Mouse (Mus musculus): ENCODE data around the gene Ptprh. TPM values are rescaled to one million over a fixed set of nuclear protein-coding genes. Genes with fewer than 3 reads are reported as not detected.

The Ptprh gene
- polyA plus RNA-seq, 1 experiment from 2014 or later: not detected

GRCm38 (mm10) chr7:4508739-4509116, 95.1 kb downstream of the Ptprh start:
- ATAC-seq (replicated peaks; ENCODE audit: insufficient number of reproducible peaks, insufficient read depth, low FRiP score, low read depth): no peak
- WGBS: 75% methylated on average over 8 of the region's 8 CpGs
- Histone ChIP-seq H3K9ac (no peak overlapping the region), H3K4me1 (replicated peaks) (peaks cover 53% of the 10 kb centered on the region), H3K36me3 (no peaks in the 10 kb centered on the region), H3K27me3 (no peaks in the 10 kb centered on the region), H3K4me3 (no peak overlapping the region), H3K9me3 (replicated peaks) (no peaks in the 10 kb centered on the region), H3K4me2 (no peak overlapping the region), H3K27ac (no peak overlapping the region)

- H3K4me3 ChIP-seq: no peak overlapping the region
- WGBS: 63% methylated on average over 32 of the region's 32 CpGs
- no peaks in the 10 kb centered on the region for H3K9me3 ChIP-seq (replicated peaks)
- no peak overlapping the region for H3K27ac ChIP-seq
- no peaks in the 10 kb centered on the region for H3K27me3 ChIP-seq
- ATAC-seq (replicated peaks; ENCODE audit: insufficient number of reproducible peaks, insufficient read depth, low FRiP score, low read depth): no peak
- H3K9ac ChIP-seq: no peak overlapping the region
- no peaks in the 10 kb centered on the region for H3K36me3 ChIP-seq
- H3K4me2 ChIP-seq: no peak overlapping the region
- peaks cover 48% of the 10 kb centered on the region for H3K4me1 ChIP-seq (replicated peaks)
These were observed 95.6 kb downstream of the Ptprh start for GRCm38 (mm10) chr7:4508062-4508738.

GRCm38 (mm10) chr7:4507220-4507619, 96.6 kb downstream of the Ptprh start:
- no peaks in the 10 kb centered on the region for H3K9me3 ChIP-seq (replicated peaks)
- no peak overlapping the region for H3K4me3 ChIP-seq
- H3K36me3 ChIP-seq: no peaks in the 10 kb centered on the region
- no peak overlapping the region for H3K27ac ChIP-seq
- no peak overlapping the region for H3K4me2 ChIP-seq
- no peaks in the 10 kb centered on the region for H3K27me3 ChIP-seq
- no peak overlapping the region for H3K9ac ChIP-seq
- WGBS: 67% methylated on average over 3 of the region's 4 CpGs
- peaks cover 48% of the 10 kb centered on the region for H3K4me1 ChIP-seq (replicated peaks)
- no peak for ATAC-seq (replicated peaks; ENCODE audit: insufficient number of reproducible peaks, insufficient read depth, low FRiP score, low read depth)

- Histone ChIP-seq H3K27ac (peak overlapping the region; percentile 29), H3K36me3 (no peaks in the 10 kb centered on the region), H3K27me3 (no peaks in the 10 kb centered on the region), H3K9ac (no peak overlapping the region), H3K9me3 (replicated peaks) (no peaks in the 10 kb centered on the region), H3K4me1 (replicated peaks) (peaks cover 34% of the 10 kb centered on the region), H3K4me3 (no peak overlapping the region), H3K4me2 (no peak overlapping the region)
- no peak for ATAC-seq (replicated peaks; ENCODE audit: insufficient number of reproducible peaks, insufficient read depth, low FRiP score, low read depth)
- WGBS: 49% methylated on average over 11 of the region's 11 CpGs
These were observed 99.0 kb downstream of the Ptprh start for GRCm38 (mm10) chr7:4504646-4505435.

GRCm38 (mm10) chr7:4503858-4504257, 100.0 kb downstream of the Ptprh start:
- Histone ChIP-seq H3K9ac (no peak overlapping the region), H3K4me1 (replicated peaks) (peaks cover 34% of the 10 kb centered on the region), H3K4me3 (no peak overlapping the region), H3K4me2 (no peak overlapping the region), H3K27me3 (no peaks in the 10 kb centered on the region), H3K27ac (peak overlapping the region; percentile 25; the same call in 1 of the 2 replicates), H3K36me3 (no peaks in the 10 kb centered on the region), H3K9me3 (replicated peaks) (no peaks in the 10 kb centered on the region)
- WGBS: 73% methylated on average over 5 of the region's 5 CpGs
- ATAC-seq (replicated peaks; ENCODE audit: insufficient number of reproducible peaks, insufficient read depth, low FRiP score, low read depth): no peak

GRCm38 (mm10) chr7:4503100-4503499, 100.7 kb downstream of the Ptprh start:
- Histone ChIP-seq H3K4me3 (no peak overlapping the region), H3K9ac (no peak overlapping the region), H3K27me3 (no peaks in the 10 kb centered on the region), H3K4me1 (replicated peaks) (peaks cover 35% of the 10 kb centered on the region), H3K27ac (peak overlapping the region; percentile 94), H3K9me3 (replicated peaks) (no peaks in the 10 kb centered on the region), H3K4me2 (0 out of 2 replicates have a peak overlapping the region, but pooled peaks have one; percentile 80), H3K36me3 (no peaks in the 10 kb centered on the region)
- ATAC-seq (replicated peaks; ENCODE audit: insufficient number of reproducible peaks, insufficient read depth, low FRiP score, low read depth): no peak
- WGBS: 83% methylated on average over 4 of the region's 4 CpGs

- 11% methylated on average over 14 of the region's 14 CpGs for WGBS
- Histone ChIP-seq H3K9ac (peak overlapping the region; percentile 95; the same call in 1 of the 2 replicates), H3K27ac (peak overlapping the region; percentile 94), H3K4me2 (peak overlapping the region; percentile 80), H3K4me1 (replicated peaks) (peaks cover 40% of the 10 kb centered on the region), H3K36me3 (no peaks in the 10 kb centered on the region; the same call in 1 of the 2 replicates), H3K4me3 (peak overlapping the region; percentile 85), H3K9me3 (replicated peaks) (no peaks in the 10 kb centered on the region), H3K27me3 (no peaks in the 10 kb centered on the region)
- no peak for ATAC-seq (replicated peaks; ENCODE audit: insufficient number of reproducible peaks, insufficient read depth, low FRiP score, low read depth)
These were observed 101.3 kb downstream of the Ptprh start for GRCm38 (mm10) chr7:4502421-4503090.

GRCm38 (mm10) chr7:4501558-4502397, 102.1 kb downstream of the Ptprh start, which contains the start of gene Ppp1r12c:
Gene Ppp1r12c, minus strand, starts transcription at chr7:4501680.
- peak within 1 kb of the TSS; percentile 94 for H3K27ac ChIP-seq

GRCm38 (mm10) chr7:4500892-4501471, 102.9 kb downstream of the Ptprh start:
- peaks cover 47% of the 10 kb centered on the region for H3K4me1 ChIP-seq (replicated peaks)
- H3K9me3 ChIP-seq (replicated peaks): no peaks in the 10 kb centered on the region
- peaks cover 14% of the 10 kb centered on the region; the same call in 1 of the 2 replicates for H3K36me3 ChIP-seq
- H3K4me2 ChIP-seq: peak overlapping the region; percentile 80
- no peaks in the 10 kb centered on the region for H3K27me3 ChIP-seq
- H3K4me3 ChIP-seq: peak overlapping the region; percentile 85
- H3K27ac ChIP-seq: peak overlapping the region; percentile 94
- ATAC-seq (replicated peaks; ENCODE audit: insufficient number of reproducible peaks, insufficient read depth, low FRiP score, low read depth): peak; percentile 29
- H3K9ac ChIP-seq: peak overlapping the region; percentile 95
- WGBS: under 1% methylated on average over 52 of the region's 52 CpGs

More at GRCm38 (mm10) chr7:4501558-4502397, 102.1 kb downstream of the Ptprh start, which contains the start of gene Ppp1r12c:
- H3K27me3 ChIP-seq: no peaks in the 10 kb centered on the region
- ATAC-seq (replicated peaks; ENCODE audit: insufficient number of reproducible peaks, insufficient read depth, low FRiP score, low read depth): peak; percentile 94
- peak within 1 kb of the TSS; percentile 95 for H3K9ac ChIP-seq
- peak within 1 kb of the TSS; percentile 85 for H3K4me3 ChIP-seq
- H3K9me3 ChIP-seq (replicated peaks): no peaks in the 10 kb centered on the region
- under 1% methylated on average over 52 of the region's 62 CpGs for WGBS
- H3K4me1 ChIP-seq (replicated peaks): peaks cover 47% of the 10 kb centered on the region
- peaks cover 7% of the 10 kb centered on the region; the same call in 1 of the 2 replicates for H3K36me3 ChIP-seq
- H3K4me2 ChIP-seq: peak within 1 kb of the TSS; percentile 80

- H3K4me3 ChIP-seq: 0 out of 2 replicates have a peak overlapping the region, but pooled peaks have one; percentile 3
- ATAC-seq (replicated peaks; ENCODE audit: insufficient number of reproducible peaks, insufficient read depth, low FRiP score, low read depth): no peak
- no peak overlapping the region for H3K9ac ChIP-seq
- H3K27me3 ChIP-seq: no peaks in the 10 kb centered on the region
- H3K27ac ChIP-seq: peak overlapping the region; percentile 57
- peak overlapping the region; percentile 80 for H3K4me2 ChIP-seq
- 65% methylated on average over 4 of the region's 4 CpGs for WGBS
- peaks cover 47% of the 10 kb centered on the region for H3K4me1 ChIP-seq (replicated peaks)
- peaks cover 14% of the 10 kb centered on the region; the same call in 1 of the 2 replicates for H3K36me3 ChIP-seq
- no peaks in the 10 kb centered on the region for H3K9me3 ChIP-seq (replicated peaks)
These were observed 104.8 kb downstream of the Ptprh start for GRCm38 (mm10) chr7:4499034-4499433.
